ENCODE assay signal across 7 mouse cellular contexts in the genomic region with DNA sequence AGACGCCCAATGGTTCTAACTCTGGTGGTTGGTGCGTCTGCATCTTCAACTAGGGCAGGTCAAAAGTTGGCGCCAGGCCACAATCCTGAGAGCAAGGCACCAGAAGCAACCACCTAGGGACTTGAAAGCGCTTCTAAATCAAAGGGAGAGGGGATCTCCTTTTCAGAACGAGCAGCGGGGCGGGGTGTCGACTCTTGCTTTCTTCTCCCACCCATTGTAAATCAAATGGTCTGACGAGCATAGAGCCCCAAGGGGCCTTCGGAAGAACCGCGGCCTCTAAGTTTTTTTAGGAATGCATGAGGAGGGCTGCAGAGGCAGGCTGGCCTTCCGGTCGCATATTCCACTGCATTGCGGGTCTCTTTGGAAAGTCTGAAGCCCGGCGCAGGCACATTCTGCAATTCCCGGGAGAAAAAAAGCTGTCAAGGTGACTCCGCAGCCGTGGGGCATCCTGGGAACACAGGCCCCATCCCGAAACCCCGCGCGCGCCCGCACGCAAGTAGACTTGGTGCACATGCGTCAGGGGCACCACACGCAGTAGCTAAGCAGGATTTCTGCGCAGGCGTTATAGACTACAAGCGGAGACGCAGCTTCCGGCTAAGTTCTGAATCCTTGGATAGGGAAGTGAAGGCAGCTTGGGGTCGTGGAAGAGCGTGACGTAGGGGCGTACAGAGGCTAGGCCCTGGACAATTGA. TPM values are rescaled to one million over a fixed set of nuclear protein-coding genes. Genes with fewer than 3 reads are reported as not detected.
DNase-seq lines count a peak whose midpoint lies in the region; ATAC-seq and TF ChIP-seq lines count a peak whose summit lies in the region.

No protein-coding gene starts in this region.

- TF ChIP-seq CTCF in bone marrow, adult 2 months (IDR thresholded peaks at IDR 0.05; ENCODE audit: control insufficient read depth, insufficient read depth, low read length) = no peak
- no peak for TF ChIP-seq CTCF in kidney, adult 2 months (conservative IDR thresholded peaks at IDR 0.05; ENCODE audit: insufficient read depth, insufficient read length, low read depth, low read length)
- no peak for TF ChIP-seq CTCF in spleen, adult 2 months (IDR thresholded peaks at IDR 0.05; ENCODE audit: extremely low read depth, insufficient read depth, insufficient read length, insufficient replicate concordance)

- peak overlapping the region; percentile 24 for H3K9ac ChIP-seq in embryonic facial prominence, embryonic 12.5 days
- H3K9ac ChIP-seq in limb, embryonic 11.5 days (ENCODE audit: low read length) = peak overlapping the region; percentile 31; the same call in 1 of the 2 replicates
- peak overlapping the region; percentile 57 for H3K9ac ChIP-seq in midbrain, embryonic 12.5 days (replicated peaks)

- H3K27ac ChIP-seq in bone marrow, adult 2 months (ENCODE audit: control insufficient read depth, insufficient read depth, low read depth, low read length, poor library complexity) = no peak overlapping the region
- H3K27ac ChIP-seq in embryonic facial prominence, embryonic 12.5 days = peak overlapping the region; percentile 63
- 0 out of 2 replicates have a peak overlapping the region, but pooled peaks have one; percentile 8 for H3K27ac ChIP-seq in kidney, adult 2 months (ENCODE audit: insufficient read depth, low read depth, low read length)
- H3K27ac ChIP-seq in limb, embryonic 11.5 days (replicated peaks; ENCODE audit: low read depth, low read length) = no peak overlapping the region
- peak overlapping the region; percentile 60 for H3K27ac ChIP-seq in midbrain, embryonic 12.5 days (replicated peaks)
- H3K27ac ChIP-seq in spleen, adult 2 months (ENCODE audit: insufficient read depth, low read length) = peak overlapping the region; percentile 39

- TF ChIP-seq POLR2A in bone marrow, adult 2 months (IDR thresholded peaks at IDR 0.05; ENCODE audit: borderline replicate concordance, control insufficient read depth, low read depth, low read length) = no peak
- TF ChIP-seq POLR2A in kidney, adult 2 months (IDR thresholded peaks at IDR 0.05; ENCODE audit: low read depth, low read length) = peak; percentile 81
- TF ChIP-seq POLR2A in spleen, adult 2 months (IDR thresholded peaks at IDR 0.05; ENCODE audit: low read depth, low read length) = no peak

- no peaks in the 10 kb centered on the region for H3K9me3 ChIP-seq in embryonic facial prominence, embryonic 12.5 days
- H3K9me3 ChIP-seq in limb, embryonic 11.5 days (ENCODE audit: control insufficient read depth, low read length) = no peaks in the 10 kb centered on the region
- no peaks in the 10 kb centered on the region for H3K9me3 ChIP-seq in midbrain, embryonic 12.5 days

- peak overlapping the region; percentile 58 for H3K4me2 ChIP-seq in embryonic facial prominence, embryonic 12.5 days (replicated peaks)
- H3K4me2 ChIP-seq in limb, embryonic 11.5 days (ENCODE audit: low read depth, severe bottlenecking) = peak overlapping the region; percentile 58
- peak overlapping the region; percentile 76 for H3K4me2 ChIP-seq in midbrain, embryonic 12.5 days (replicated peaks)

- H3K36me3 ChIP-seq in embryonic facial prominence, embryonic 12.5 days = no peaks in the 10 kb centered on the region
- H3K36me3 ChIP-seq in kidney, adult 2 months (ENCODE audit: control insufficient read depth, insufficient read depth, low read length) = no peaks in the 10 kb centered on the region
- H3K36me3 ChIP-seq in limb, embryonic 11.5 days (ENCODE audit: control insufficient read depth, insufficient read depth, low read length) = no peaks in the 10 kb centered on the region
- no peaks in the 10 kb centered on the region for H3K36me3 ChIP-seq in midbrain, embryonic 12.5 days
- H3K36me3 ChIP-seq in spleen, adult 2 months (ENCODE audit: control insufficient read depth, insufficient read depth, low read length) = no peaks in the 10 kb centered on the region

- no peaks in the 10 kb centered on the region for H3K4me1 ChIP-seq in bone marrow, adult 2 months (ENCODE audit: control insufficient read depth, insufficient read depth, low read length)
- 0 out of 2 replicates have a peak, but pooled peaks cover 3% of the 10 kb centered on the region for H3K4me1 ChIP-seq in embryonic facial prominence, embryonic 12.5 days
- no peaks in the 10 kb centered on the region; the same call in 1 of the 2 replicates for H3K4me1 ChIP-seq in kidney, adult 2 months (ENCODE audit: control insufficient read depth, insufficient read depth, low read length)
- H3K4me1 ChIP-seq in limb, embryonic 11.5 days (ENCODE audit: control insufficient read depth, insufficient read depth, low read length) = no peaks in the 10 kb centered on the region; the same call in 1 of the 2 replicates
- H3K4me1 ChIP-seq in midbrain, embryonic 12.5 days = peaks cover 15% of the 10 kb centered on the region
- no peaks in the 10 kb centered on the region for H3K4me1 ChIP-seq in spleen, adult 2 months (ENCODE audit: control insufficient read depth, insufficient read depth, insufficient read length)

- peak; percentile 91 for DNase-seq in heart, adult 8-10 months (ENCODE audit: low spot score)
- DNase-seq in kidney, adult 2 months = peak; percentile 93
- peak; percentile 81 for DNase-seq in limb, embryonic 11.5 days (ENCODE audit: low spot score)
- peak; percentile 28 to 45 for DNase-seq in spleen, adult 2 months (ENCODE audit: low read depth in 1 of 2, low spot score in 2 of 2)

- 1% methylated on average over 38 of the region's 38 CpGs for WGBS in bone marrow, adult 2 months
- 1% methylated on average over 38 of the region's 38 CpGs for WGBS in embryonic facial prominence, embryonic 12.5 days
- WGBS in kidney, adult 2 months = 1% methylated on average over 38 of the region's 38 CpGs
- WGBS in limb, embryonic 11.5 days = 2% methylated on average over 38 of the region's 38 CpGs
- under 1% methylated on average over 38 of the region's 38 CpGs for WGBS in midbrain, embryonic 12.5 days
- whole genome bisulfite sequencing in spleen, adult 2 months = under 1% methylated on average over 38 of the region's 38 CpGs

- H3K27me3 ChIP-seq in embryonic facial prominence, embryonic 12.5 days = 0 out of 2 replicates have a peak, but pooled peaks cover 2% of the 10 kb centered on the region
- H3K27me3 ChIP-seq in kidney, adult 2 months (replicated peaks; ENCODE audit: control insufficient read depth, insufficient read depth, low read length) = no peaks in the 10 kb centered on the region
- H3K27me3 ChIP-seq in limb, embryonic 11.5 days (ENCODE audit: control insufficient read depth, insufficient read depth, low read length) = no peaks in the 10 kb centered on the region
- peaks cover 9% of the 10 kb centered on the region for H3K27me3 ChIP-seq in midbrain, embryonic 12.5 days
- 0 out of 2 replicates have a peak, but pooled peaks cover 2% of the 10 kb centered on the region for H3K27me3 ChIP-seq in spleen, adult 2 months (ENCODE audit: control insufficient read depth, insufficient read depth, low read length)

- ATAC-seq in embryonic facial prominence, embryonic 12.5 days (ENCODE audit: insufficient number of reproducible peaks, insufficient read depth, low FRiP score, low TSS enrichment) = peak; percentile 90
- ATAC-seq in limb, embryonic 11.5 days (ENCODE audit: insufficient number of reproducible peaks, low FRiP score, low TSS enrichment, low read depth) = peak; percentile 82
- peak; percentile 94 for ATAC-seq in midbrain, embryonic 12.5 days (ENCODE audit: low FRiP score, low read depth)

- peak overlapping the region; percentile 70 for H3K4me3 ChIP-seq in bone marrow, adult 2 months (replicated peaks; ENCODE audit: control insufficient read depth, low read depth, low read length)
- peak overlapping the region; percentile 38 for H3K4me3 ChIP-seq in embryonic facial prominence, embryonic 12.5 days
- H3K4me3 ChIP-seq in kidney, adult 2 months (ENCODE audit: insufficient read depth, low read depth, low read length) = peak overlapping the region; percentile 62
- peak overlapping the region; percentile 22 for H3K4me3 ChIP-seq in limb, embryonic 11.5 days (ENCODE audit: low read depth, low read length)
- peak overlapping the region; percentile 46 for H3K4me3 ChIP-seq in midbrain, embryonic 12.5 days
- peak overlapping the region; percentile 67 for H3K4me3 ChIP-seq in spleen, adult 2 months (ENCODE audit: extremely low read depth, insufficient read depth, insufficient read length)

RNA-seq across cellular contexts. Expression of a gene that starts 3.4 kb away (rescaled TPM):
- not detected in 2 replicates for polyA plus RNA-seq in bone marrow, adult 2 months (2011; ENCODE audit: insufficient read depth, insufficient read length, low replicate concordance, missing spikeins)
- polyA plus RNA-seq in embryonic facial prominence, embryonic 12.5 days (2016; fragmentation: Nextera tagmentation; extraction: Ambion mirVana) = 0.59 and 1.0 TPM in 2 replicates
- 1 to 10 TPM; 1.7 to 2.7 (median 2.5) TPM for total RNA-seq in heart, adult 8-10 months (2022)
- polyA plus RNA-seq in kidney, adult 2 months (2012; rRNA removed) = 1.2 and 1.3 TPM in 2 replicates
- polyA plus RNA-seq in limb, embryonic 11.5 days (2014; fragmentation: Nextera tagmentation; extraction: Ambion mirVana) = 0.48 and 0.84 TPM in 2 replicates
- polyA plus RNA-seq in midbrain, embryonic 12.5 days (2016; fragmentation: Nextera tagmentation; extraction: Ambion mirVana) = 0.33 and 0.50 TPM in 2 replicates
- 2.3 TPM in 2 replicates for polyA plus RNA-seq in spleen, adult 2 months (2012; rRNA removed)

RNA-seq across cellular contexts. Expression of a gene that starts 33.6 kb away (rescaled TPM):
- 32.7 and 70.4 TPM in 2 replicates for polyA plus RNA-seq in bone marrow, adult 2 months (2011; ENCODE audit: insufficient read depth, insufficient read length, low replicate concordance, missing spikeins)
- 472 and 491 TPM in 2 replicates for polyA plus RNA-seq in embryonic facial prominence, embryonic 12.5 days (2016; fragmentation: Nextera tagmentation; extraction: Ambion mirVana)
- 100 to 1,000 TPM; 185 to 207 (median 192) TPM for total RNA-seq in heart, adult 8-10 months (2022)
- polyA plus RNA-seq in kidney, adult 2 months (2012; rRNA removed) = 76.7 and 97.9 TPM in 2 replicates
- 494 and 502 TPM in 2 replicates for polyA plus RNA-seq in limb, embryonic 11.5 days (2014; fragmentation: Nextera tagmentation; extraction: Ambion mirVana)
- 500 and 503 TPM in 2 replicates for polyA plus RNA-seq in midbrain, embryonic 12.5 days (2016; fragmentation: Nextera tagmentation; extraction: Ambion mirVana)
- polyA plus RNA-seq in spleen, adult 2 months (2012; rRNA removed) = 33.4 and 37.1 TPM in 2 replicates

RNA-seq across cellular contexts. Expression of a gene that starts 56.5 kb away (rescaled TPM):
- 0.42 TPM in 1 of 2 replicates, not detected in the other for polyA plus RNA-seq in bone marrow, adult 2 months (2011; ENCODE audit: insufficient read depth, insufficient read length, low replicate concordance, missing spikeins)
- 1.2 and 1.9 TPM in 2 replicates for polyA plus RNA-seq in embryonic facial prominence, embryonic 12.5 days (2016; fragmentation: Nextera tagmentation; extraction: Ambion mirVana)
- 1 to 10 TPM; 4.1 to 6.1 (median 4.5) TPM for total RNA-seq in heart, adult 8-10 months (2022)
- 0.31 TPM in 2 replicates for polyA plus RNA-seq in kidney, adult 2 months (2012; rRNA removed)
- polyA plus RNA-seq in limb, embryonic 11.5 days (2014; fragmentation: Nextera tagmentation; extraction: Ambion mirVana) = 0.06 and 0.21 TPM in 2 replicates
- polyA plus RNA-seq in midbrain, embryonic 12.5 days (2016; fragmentation: Nextera tagmentation; extraction: Ambion mirVana) = 5.5 and 6.3 TPM in 2 replicates
- polyA plus RNA-seq in spleen, adult 2 months (2012; rRNA removed) = 0.20 and 0.65 TPM in 2 replicates

Comparison
In these comparisons a context has a peak if more than half of its experiments do, and no peak if none do; other contexts are left out.
1. H3K27ac ChIP-seq: peak in embryonic facial prominence, embryonic 12.5 days (single experiment), kidney, adult 2 months (single experiment), midbrain, embryonic 12.5 days (single experiment) and spleen, adult 2 months (single experiment); none in bone marrow, adult 2 months (single experiment) and limb, embryonic 11.5 days (single experiment).
2. DNase-seq: peak in every context shown above with its lines; median percentile 93 in kidney, adult 2 months; 91 in heart, adult 8-10 months; 81 in limb, embryonic 11.5 days; 36 in spleen, adult 2 months.
3. Peak in every context shown above with its lines, with median percentiles within 50 percentile points of each other: H3K4me3 ChIP-seq, ATAC-seq, H3K4me2 ChIP-seq and H3K9ac ChIP-seq.